Mouse (Mus musculus): ENCODE measurements at regions not wholly inside any gene's neighbourhood (a gene's known extent, or its start where the extent isn't known, plus 50 kb on each side); places are given as distances from the start of the nearest gene placed in this dataset.

DNA sequence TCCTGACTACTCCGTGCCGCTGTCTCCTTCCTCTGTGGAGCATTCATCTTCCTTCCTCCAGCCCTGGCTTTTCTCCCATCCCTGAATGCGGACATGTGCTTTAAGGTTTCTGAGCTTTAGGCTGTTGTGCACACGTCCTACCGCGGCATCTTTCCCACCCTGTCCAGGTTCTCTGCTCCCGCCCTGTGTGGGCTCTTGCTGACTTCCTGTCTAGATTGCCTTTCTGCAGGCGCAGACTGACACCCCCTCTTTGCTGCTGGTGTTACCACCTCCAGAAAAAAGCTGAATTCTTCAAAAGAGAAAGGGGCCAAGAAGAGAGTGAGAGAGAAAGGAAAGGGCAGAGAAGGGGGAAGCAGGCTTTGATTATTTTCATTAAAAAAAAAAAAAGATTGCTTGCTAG, 167.7 kb upstream of the Klf4 start:
- 58% methylated on average over 8 of the region's 8 CpGs for WGBS
- no peak overlapping the region for H3K4me2 ChIP-seq (ENCODE audit: low read length)

DNA sequence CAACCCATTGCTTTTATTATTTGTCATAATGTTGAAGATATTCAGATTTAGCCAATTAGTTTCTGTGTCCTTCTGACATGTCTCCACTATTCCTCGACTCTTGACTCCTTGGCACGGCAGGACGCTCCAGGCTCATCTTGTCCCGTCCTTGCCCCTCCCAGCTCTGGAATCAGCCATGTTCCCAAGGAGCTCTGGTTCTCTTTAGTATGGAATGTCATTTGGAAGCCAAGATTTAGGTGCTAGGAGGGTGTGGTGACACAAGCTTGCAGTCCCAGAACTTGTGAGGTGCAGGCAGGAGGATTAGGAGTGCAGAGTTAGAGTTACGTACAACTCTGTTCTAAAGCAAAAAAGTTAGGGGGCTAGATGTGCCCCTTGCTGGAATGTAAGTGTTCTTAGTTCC, 166.9 kb upstream of the Klf4 start:
- Histone ChIP-seq H3K36me3 (ENCODE audit: control insufficient read depth, insufficient read depth, low read length) (no peaks in the 10 kb centered on the region), H3K4me1 (ENCODE audit: control insufficient read depth in 2 of 2, insufficient read depth in 2 of 2, low read length in 2 of 2) (no peaks in the 10 kb centered on the region), H3K4me3 (ENCODE audit: control insufficient read depth in 1 of 2, insufficient read depth in 1 of 2, low read depth in 1 of 2, low read length in 2 of 2) (no peak overlapping the region), H3K9ac (ENCODE audit: low read length) (no peak overlapping the region), H3K4me2 (ENCODE audit: low read length) (no peak overlapping the region), H3K9me3 (ENCODE audit: control insufficient read depth, low read length) (no peaks in the 10 kb centered on the region), H3K27me3 (ENCODE audit: control insufficient read depth, insufficient read depth, low read length) (no peaks in the 10 kb centered on the region), H3K27ac (replicated peaks in 1 of 2; ENCODE audit: control insufficient read depth in 1 of 2, insufficient read depth in 1 of 2, low read depth in 2 of 2, low read length in 2 of 2) (no peak overlapping the region)
- WGBS = 88% methylated on average over 5 of the region's 5 CpGs
- no peak for ATAC-seq (ENCODE audit: insufficient number of reproducible peaks, insufficient read depth, low FRiP score, low read depth)

More for the DNA sequence above, 167.7 kb upstream of the Klf4 start:
- H3K36me3 ChIP-seq (ENCODE audit: control insufficient read depth, insufficient read depth, low read length) = no peaks in the 10 kb centered on the region
- H3K9ac ChIP-seq (ENCODE audit: low read length) = no peak overlapping the region
- no peaks in the 10 kb centered on the region for H3K27me3 ChIP-seq (ENCODE audit: control insufficient read depth, insufficient read depth, low read length)
- H3K9me3 ChIP-seq (ENCODE audit: control insufficient read depth, low read length) = no peaks in the 10 kb centered on the region
- H3K4me3 ChIP-seq (ENCODE audit: control insufficient read depth in 1 of 2, insufficient read depth in 1 of 2, low read depth in 1 of 2, low read length in 2 of 2) = no peak overlapping the region
- no peak overlapping the region for H3K27ac ChIP-seq (replicated peaks in 1 of 2; ENCODE audit: control insufficient read depth in 1 of 2, insufficient read depth in 1 of 2, low read depth in 2 of 2, low read length in 2 of 2)
- no peak for ATAC-seq (ENCODE audit: insufficient number of reproducible peaks, insufficient read depth, low FRiP score, low read depth)
- H3K4me1 ChIP-seq (ENCODE audit: control insufficient read depth in 2 of 2, insufficient read depth in 2 of 2, low read length in 2 of 2) = no peaks in the 10 kb centered on the region

DNA sequence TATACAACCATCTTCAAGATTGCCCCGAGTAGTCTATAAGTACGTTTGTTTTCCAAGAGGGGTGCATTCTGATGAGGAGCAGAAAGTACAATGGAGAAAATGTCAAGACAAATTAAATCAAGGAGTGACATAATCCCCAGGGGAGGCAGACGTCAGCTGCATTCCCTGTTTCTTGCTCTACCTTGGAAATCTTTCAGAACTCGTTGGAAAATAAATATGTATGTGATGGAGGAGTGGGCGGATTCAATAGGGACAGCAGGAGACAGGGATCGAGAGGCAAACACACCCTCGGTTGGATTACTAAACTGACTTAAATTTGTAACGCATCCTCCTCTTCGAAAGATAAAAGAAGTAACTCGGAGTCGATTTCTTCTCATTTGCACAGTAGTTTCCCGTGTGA, 164.8 kb upstream of the Klf4 start:
- H3K4me3 ChIP-seq (ENCODE audit: control insufficient read depth in 1 of 2, insufficient read depth in 1 of 2, low read depth in 1 of 2, low read length in 2 of 2) = no peak overlapping the region
- H3K9me3 ChIP-seq (ENCODE audit: control insufficient read depth, low read length) = no peaks in the 10 kb centered on the region
- no peak for ATAC-seq (ENCODE audit: insufficient number of reproducible peaks, insufficient read depth, low FRiP score, low read depth)
- H3K27ac ChIP-seq (replicated peaks in 1 of 2; ENCODE audit: control insufficient read depth in 1 of 2, insufficient read depth in 1 of 2, low read depth in 2 of 2, low read length in 2 of 2) = no peak overlapping the region
- no peak overlapping the region for H3K9ac ChIP-seq (ENCODE audit: low read length)
- no peaks in the 10 kb centered on the region for H3K36me3 ChIP-seq (ENCODE audit: control insufficient read depth, insufficient read depth, low read length)
- no peaks in the 10 kb centered on the region for H3K4me1 ChIP-seq (ENCODE audit: control insufficient read depth in 2 of 2, insufficient read depth in 2 of 2, low read length in 2 of 2)
- 76% methylated on average over 12 of the region's 12 CpGs for WGBS
- H3K4me2 ChIP-seq (ENCODE audit: low read length) = no peak overlapping the region
- no peaks in the 10 kb centered on the region for H3K27me3 ChIP-seq (ENCODE audit: control insufficient read depth, insufficient read depth, low read length)

DNA sequence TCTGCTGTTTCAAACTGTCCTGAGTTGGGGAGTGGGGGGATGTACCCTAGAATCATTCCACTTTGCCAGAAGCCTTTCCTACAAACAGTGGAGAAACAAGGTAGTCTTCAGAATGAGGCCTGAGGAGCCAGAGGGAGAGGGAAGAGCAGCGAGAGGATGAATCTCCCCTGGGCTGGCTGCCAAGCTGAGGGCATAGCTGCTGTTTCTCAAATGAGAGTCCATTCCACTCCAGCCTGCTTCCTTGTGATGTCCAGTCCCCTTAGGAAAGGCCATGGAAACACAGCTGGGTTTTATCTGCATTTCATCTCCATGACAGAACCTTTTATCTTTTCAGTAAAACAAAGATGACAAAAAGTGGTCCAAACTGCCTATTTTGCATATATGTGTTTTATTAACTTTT, 164.2 kb upstream of the Klf4 start:
- Histone ChIP-seq H3K9ac (ENCODE audit: low read length) (no peak overlapping the region), H3K4me3 (ENCODE audit: control insufficient read depth in 1 of 2, insufficient read depth in 1 of 2, low read depth in 1 of 2, low read length in 2 of 2) (no peak overlapping the region), H3K4me2 (ENCODE audit: low read length) (no peak overlapping the region), H3K27ac (replicated peaks in 1 of 2; ENCODE audit: control insufficient read depth in 1 of 2, insufficient read depth in 1 of 2, low read depth in 2 of 2, low read length in 2 of 2) (no peak overlapping the region), H3K4me1 (ENCODE audit: control insufficient read depth in 2 of 2, insufficient read depth in 2 of 2, low read length in 2 of 2) (no peaks in the 10 kb centered on the region), H3K36me3 (ENCODE audit: control insufficient read depth, insufficient read depth, low read length) (no peaks in the 10 kb centered on the region), H3K9me3 (ENCODE audit: control insufficient read depth, low read length) (no peaks in the 10 kb centered on the region), H3K27me3 (ENCODE audit: control insufficient read depth, insufficient read depth, low read length) (no peaks in the 10 kb centered on the region)
- WGBS = 0% methylated on average over 1 of the region's 1 CpGs
- no peak for ATAC-seq (ENCODE audit: insufficient number of reproducible peaks, insufficient read depth, low FRiP score, low read depth)

DNA sequence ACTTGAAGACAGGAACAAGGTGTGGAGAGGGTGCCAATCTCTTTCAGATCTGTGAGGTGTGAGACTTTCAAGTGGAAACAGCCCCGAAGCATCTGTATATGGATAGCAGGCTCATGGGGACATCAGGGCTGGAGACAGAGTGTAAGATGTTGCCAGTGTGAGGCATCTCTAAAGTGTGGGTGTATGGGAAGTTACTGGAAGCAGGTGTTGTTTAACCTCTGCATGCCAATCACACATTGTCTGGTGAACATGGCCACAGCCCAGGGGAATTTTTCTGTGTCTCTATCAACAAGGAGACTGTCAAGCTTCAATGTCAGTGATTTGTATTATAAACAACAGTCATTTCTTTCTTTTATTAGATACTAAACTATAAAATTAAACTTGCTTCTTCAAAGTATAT, 163.0 kb upstream of the Klf4 start:
- Histone ChIP-seq H3K9ac (ENCODE audit: low read length) (no peak overlapping the region), H3K4me2 (ENCODE audit: low read length) (no peak overlapping the region), H3K9me3 (ENCODE audit: control insufficient read depth, low read length) (no peaks in the 10 kb centered on the region), H3K4me1 (ENCODE audit: control insufficient read depth in 2 of 2, insufficient read depth in 2 of 2, low read length in 2 of 2) (no peaks in the 10 kb centered on the region), H3K27ac (replicated peaks in 1 of 2; ENCODE audit: control insufficient read depth in 1 of 2, insufficient read depth in 1 of 2, low read depth in 2 of 2, low read length in 2 of 2) (no peak overlapping the region), H3K27me3 (ENCODE audit: control insufficient read depth, insufficient read depth, low read length) (no peaks in the 10 kb centered on the region), H3K36me3 (ENCODE audit: control insufficient read depth, insufficient read depth, low read length) (no peaks in the 10 kb centered on the region), H3K4me3 (ENCODE audit: control insufficient read depth in 1 of 2, insufficient read depth in 1 of 2, low read depth in 1 of 2, low read length in 2 of 2) (no peak overlapping the region)
- ATAC-seq (ENCODE audit: insufficient number of reproducible peaks, insufficient read depth, low FRiP score, low read depth) = no peak
- WGBS = 80% methylated on average over 1 of the region's 1 CpGs

DNA sequence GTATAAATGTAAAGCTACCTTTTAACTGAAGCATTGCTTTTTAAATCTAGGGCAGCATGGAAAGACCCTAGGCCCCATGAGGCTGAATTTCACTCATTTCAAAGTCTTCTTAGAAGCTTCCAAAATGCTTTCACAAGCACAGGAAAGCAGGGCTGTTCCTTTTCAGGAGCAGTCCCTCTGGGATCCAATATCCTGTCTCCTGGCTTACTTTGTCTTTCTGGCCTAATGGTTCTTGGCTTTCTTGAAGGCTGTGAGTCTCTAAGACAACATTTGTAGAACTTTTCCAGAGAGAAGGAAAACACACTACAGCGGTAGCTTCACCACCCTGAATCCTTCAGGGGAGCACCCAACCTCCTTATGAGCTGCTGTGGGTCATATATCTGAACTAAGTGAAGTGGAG, 157.2 kb upstream of the Klf4 start:
- 73% methylated on average over 1 of the region's 1 CpGs for WGBS
- Histone ChIP-seq H3K9ac (ENCODE audit: low read length) (no peak overlapping the region), H3K4me2 (ENCODE audit: low read length) (no peak overlapping the region), H3K27ac (replicated peaks in 1 of 2; ENCODE audit: control insufficient read depth in 1 of 2, insufficient read depth in 1 of 2, low read depth in 2 of 2, low read length in 2 of 2) (no peak overlapping the region), H3K4me3 (ENCODE audit: control insufficient read depth in 1 of 2, insufficient read depth in 1 of 2, low read depth in 1 of 2, low read length in 2 of 2) (no peak overlapping the region), H3K4me1 (ENCODE audit: control insufficient read depth in 2 of 2, insufficient read depth in 2 of 2, low read length in 2 of 2) (no peaks in the 10 kb centered on the region), H3K27me3 (ENCODE audit: control insufficient read depth, insufficient read depth, low read length) (no peaks in the 10 kb centered on the region), H3K36me3 (ENCODE audit: control insufficient read depth, insufficient read depth, low read length) (no peaks in the 10 kb centered on the region), H3K9me3 (ENCODE audit: control insufficient read depth, low read length) (no peaks in the 10 kb centered on the region)
- ATAC-seq (ENCODE audit: insufficient number of reproducible peaks, insufficient read depth, low FRiP score, low read depth) = no peak

DNA sequence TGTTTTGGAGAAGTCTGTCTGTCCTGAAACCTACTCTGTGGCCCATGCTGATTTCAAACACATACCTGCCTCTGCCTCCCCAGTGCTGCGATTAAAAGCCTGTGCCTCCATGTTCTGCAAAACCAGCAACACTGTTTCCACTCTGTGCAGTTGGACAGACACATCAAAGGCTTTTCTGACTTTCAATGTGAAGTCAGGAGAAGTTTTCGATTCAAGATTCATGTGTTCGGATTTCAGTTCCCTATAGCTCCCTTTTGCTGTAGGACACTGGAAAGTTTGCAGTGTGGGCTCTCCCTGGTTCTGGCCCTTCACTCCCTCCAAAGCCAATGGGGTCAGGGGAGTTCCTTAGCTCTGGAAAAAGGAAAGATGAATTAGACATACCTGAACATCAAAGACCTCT, 154.5 kb upstream of the Klf4 start:
- no peak overlapping the region for H3K27ac ChIP-seq (replicated peaks in 1 of 2; ENCODE audit: control insufficient read depth in 1 of 2, insufficient read depth in 1 of 2, low read depth in 2 of 2, low read length in 2 of 2)
- H3K4me1 ChIP-seq (ENCODE audit: control insufficient read depth in 2 of 2, insufficient read depth in 2 of 2, low read length in 2 of 2) = no peaks in the 10 kb centered on the region
- no peak overlapping the region for H3K4me3 ChIP-seq (ENCODE audit: control insufficient read depth in 1 of 2, insufficient read depth in 1 of 2, low read depth in 1 of 2, low read length in 2 of 2)
- no peaks in the 10 kb centered on the region; the same call in 1 of the 2 replicates for H3K27me3 ChIP-seq (ENCODE audit: control insufficient read depth, insufficient read depth, low read length)
- no peaks in the 10 kb centered on the region for H3K9me3 ChIP-seq (ENCODE audit: control insufficient read depth, low read length)
- 84% methylated on average over 3 of the region's 3 CpGs for WGBS
- ATAC-seq (ENCODE audit: insufficient number of reproducible peaks, insufficient read depth, low FRiP score, low read depth) = no peak
- no peaks in the 10 kb centered on the region for H3K36me3 ChIP-seq (ENCODE audit: control insufficient read depth, insufficient read depth, low read length)
- H3K4me2 ChIP-seq (ENCODE audit: low read length) = no peak overlapping the region
- H3K9ac ChIP-seq (ENCODE audit: low read length) = no peak overlapping the region

DNA sequence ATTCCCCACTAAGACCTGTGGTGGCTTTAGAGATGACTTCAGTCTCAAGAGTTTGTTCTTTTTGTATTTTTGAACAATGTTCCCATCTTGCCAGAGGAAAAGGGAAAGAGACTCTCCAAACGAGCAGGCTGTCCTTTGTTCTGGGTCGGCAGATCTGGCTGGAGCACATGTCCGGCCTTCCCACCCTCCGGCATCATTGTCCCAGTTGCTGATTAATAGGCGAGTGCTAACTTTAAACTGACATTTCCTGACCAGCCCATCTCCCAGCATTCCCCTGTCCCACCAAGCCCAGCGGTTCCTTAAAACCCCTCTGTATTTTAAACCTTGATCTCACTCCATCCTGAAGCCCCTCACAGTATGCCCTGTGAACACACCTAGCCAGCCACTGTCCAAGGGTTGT, 140.0 kb upstream of the Klf4 start:
- Histone ChIP-seq H3K27ac (replicated peaks in 1 of 2; ENCODE audit: control insufficient read depth in 1 of 2, insufficient read depth in 1 of 2, low read depth in 2 of 2, low read length in 2 of 2) (no peak overlapping the region), H3K4me3 (ENCODE audit: control insufficient read depth in 1 of 2, insufficient read depth in 1 of 2, low read depth in 1 of 2, low read length in 2 of 2) (no peak overlapping the region), H3K9me3 (ENCODE audit: control insufficient read depth, low read length) (no peaks in the 10 kb centered on the region), H3K9ac (ENCODE audit: low read length) (no peak overlapping the region), H3K4me2 (ENCODE audit: low read length) (no peak overlapping the region), H3K36me3 (ENCODE audit: control insufficient read depth, insufficient read depth, low read length) (no peaks in the 10 kb centered on the region), H3K4me1 (ENCODE audit: control insufficient read depth in 2 of 2, insufficient read depth in 2 of 2, low read length in 2 of 2) (no peaks in the 10 kb centered on the region; a peak in 1 of 4 replicates), H3K27me3 (ENCODE audit: control insufficient read depth, insufficient read depth, low read length) (no peaks in the 10 kb centered on the region)
- ATAC-seq (ENCODE audit: insufficient number of reproducible peaks, insufficient read depth, low FRiP score, low read depth) = no peak
- 68% methylated on average over 6 of the region's 6 CpGs for WGBS
